Mouse (Mus musculus): ENCODE results near the gene Esr1. TPM values are rescaled to one million over a fixed set of nuclear protein-coding genes. Genes with fewer than 3 reads are reported as not detected.

Esr1 gene
- total RNA-seq, 1 experiment from 2014 or later = 19.6 TPM

- no peak for DNase-seq
Observed at GRCm38 (mm10) chr10:4993802-4994201, 382.4 kb downstream of the Esr1 start.

- no peak for DNase-seq
Observed at GRCm38 (mm10) chr10:4996592-4996991, 385.2 kb downstream of the Esr1 start.

GRCm38 (mm10) chr10:5008795-5009366, 397.5 kb downstream of the Esr1 start:
- no peak for DNase-seq

GRCm38 (mm10) chr10:5012004-5012403, 400.6 kb downstream of the Esr1 start:
- no peak for DNase-seq

- DNase-seq = no peak
Observed at GRCm38 (mm10) chr10:5014976-5015375, 403.6 kb downstream of the Esr1 start.

DNA sequence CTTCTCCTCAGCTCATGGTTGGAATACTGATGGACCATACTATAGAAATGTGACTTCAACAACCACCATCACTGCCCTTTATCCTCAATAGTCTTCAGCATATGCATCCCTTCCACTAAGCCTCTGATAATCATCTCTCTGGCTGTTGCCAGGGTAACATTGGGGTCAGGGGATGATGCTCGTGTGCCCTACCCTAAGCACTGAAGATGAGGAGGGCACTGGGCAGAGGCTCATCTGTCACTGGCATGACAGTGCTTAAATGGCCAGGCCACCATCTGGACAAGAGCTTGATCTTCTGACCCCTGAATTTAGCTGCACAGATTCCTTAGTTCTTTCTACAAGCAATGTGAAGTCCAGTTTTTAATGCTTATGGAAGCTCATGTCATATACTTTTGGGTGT, 405.8 kb downstream of the Esr1 start:
- DNase-seq = no peak

- DNase-seq = no peak
Observed at GRCm38 (mm10) chr10:5025906-5026305, 414.5 kb downstream of the Esr1 start.

DNA sequence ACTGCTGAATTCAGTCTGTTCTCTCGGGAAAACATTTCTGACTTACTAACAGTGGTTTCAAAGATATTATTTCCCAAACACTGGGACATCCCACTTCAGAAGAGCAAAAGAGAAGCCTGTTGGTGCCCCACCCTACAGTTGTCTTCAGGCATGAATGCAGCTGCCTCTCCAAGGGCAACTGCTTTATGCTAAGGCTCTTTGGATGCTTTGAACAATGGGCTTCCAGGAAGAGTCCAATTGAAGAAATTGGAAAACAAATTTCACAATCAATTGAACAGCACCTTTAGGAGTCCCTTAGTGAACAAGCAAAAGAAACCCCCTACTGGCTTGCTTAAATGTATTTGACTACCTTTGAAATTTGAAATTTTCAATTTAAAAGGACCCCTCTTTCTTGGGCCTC, 415.8 kb downstream of the Esr1 start:
- no peak for DNase-seq

DNA sequence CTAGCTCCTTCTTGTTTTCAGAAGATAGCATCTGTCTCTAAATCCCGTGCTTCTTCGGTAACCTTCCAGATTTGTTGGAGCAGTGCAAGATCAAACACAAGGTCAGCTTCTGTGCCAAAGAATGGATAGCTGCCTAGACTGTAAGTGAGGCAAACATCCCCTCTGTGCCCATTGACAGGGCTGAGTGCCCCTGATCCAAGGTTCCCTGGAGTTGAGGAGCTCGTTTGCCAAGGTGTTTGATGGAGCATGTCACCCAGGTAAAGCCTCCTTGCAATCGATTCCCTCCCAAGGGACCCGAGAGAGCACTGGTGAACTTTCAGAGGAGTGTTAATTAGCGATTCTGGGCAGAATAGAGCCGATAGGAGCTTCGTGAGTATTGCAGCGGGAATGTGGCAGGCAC, 416.9 kb downstream of the Esr1 start:
- DNase-seq = no peak

- no peak for DNase-seq
Observed at GRCm38 (mm10) chr10:5029161-5029560, 417.8 kb downstream of the Esr1 start.

GRCm38 (mm10) chr10:5029883-5030282, 418.5 kb downstream of the Esr1 start:
- DNase-seq = no peak

DNA sequence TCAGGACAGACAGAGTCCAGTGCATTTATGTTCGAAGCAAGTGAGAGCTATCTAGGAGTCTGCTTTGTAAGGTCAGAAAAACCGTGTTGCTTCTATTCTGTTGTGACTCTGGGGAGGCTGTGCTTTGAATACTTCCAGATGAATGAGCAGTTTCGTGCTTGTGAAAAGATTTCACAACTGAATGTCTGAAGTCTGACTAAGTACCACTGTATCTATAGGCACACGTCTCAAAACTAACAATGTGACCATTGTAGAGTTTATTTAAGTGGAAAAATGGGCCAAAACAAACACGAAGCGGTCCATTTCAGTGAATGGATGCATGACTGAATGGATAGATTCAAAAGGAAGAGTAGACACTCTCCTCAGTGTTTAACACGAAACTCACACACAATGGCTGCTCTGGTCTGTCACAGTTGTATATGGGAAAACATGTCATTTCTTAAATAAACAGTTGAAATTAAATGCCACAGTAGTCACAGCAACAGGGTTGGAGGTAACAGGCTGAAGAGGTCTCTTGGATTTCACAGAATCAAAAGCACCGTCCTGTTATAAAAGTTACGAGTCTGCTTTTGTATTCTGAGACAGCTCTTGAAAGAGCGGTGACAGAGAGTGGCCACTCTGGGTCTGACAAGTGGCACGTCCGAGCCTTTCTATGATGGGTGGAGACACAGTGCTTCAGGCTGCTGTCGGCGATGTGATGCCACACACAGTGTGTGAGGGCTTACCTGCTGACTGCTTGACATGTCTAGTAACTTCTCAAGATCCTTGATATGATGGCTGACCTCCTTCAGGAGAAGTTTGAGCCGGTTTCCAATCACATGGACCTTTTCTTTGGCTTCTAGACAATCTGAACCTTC, 421.0 kb downstream of the Esr1 start:
- DNase-seq = no peak

- no peak for DNase-seq
Observed at GRCm38 (mm10) chr10:5041254-5041653, 429.9 kb downstream of the Esr1 start.

DNA sequence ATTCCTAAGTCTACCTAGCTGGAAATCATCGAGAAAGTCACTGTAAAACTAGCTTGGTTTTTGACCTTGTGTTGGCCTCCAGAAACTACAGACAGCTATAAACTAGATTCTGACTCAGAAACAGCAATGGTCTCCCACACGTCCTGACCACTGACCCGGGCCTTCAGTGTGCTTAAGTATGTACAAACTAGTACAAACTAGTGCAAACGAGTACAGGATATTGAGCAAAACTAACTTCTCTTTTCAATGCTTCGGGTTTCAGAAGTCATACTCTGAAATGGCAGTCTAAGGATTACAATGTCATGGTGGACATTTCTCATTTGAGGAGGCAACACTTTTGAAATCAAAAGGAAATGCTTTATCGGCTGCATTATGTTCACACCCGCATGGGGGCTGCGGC, 433.1 kb downstream of the Esr1 start:
- no peak for DNase-seq

- DNase-seq = no peak
Observed at GRCm38 (mm10) chr10:5045213-5045612, 433.8 kb downstream of the Esr1 start.

GRCm38 (mm10) chr10:5045671-5046070, 434.3 kb downstream of the Esr1 start:
- DNase-seq = no peak

Other genes with a start within 250 kb of the Esr1 start
- gene Zbtb2, start 223.5 kb upstream of the Esr1 start, total RNA-seq (2021) = 11.7 and 12.3 TPM in 2 replicates
- gene Rmnd1, start 179.2 kb upstream of the Esr1 start, total RNA-seq (2021) = 51.2 and 57.0 TPM in 2 replicates
- gene Armt1, start 179.1 kb upstream of the Esr1 start, total RNA-seq (2021) = 15.7 and 20.1 TPM in 2 replicates
- 0.11 and 0.38 TPM in 2 replicates for gene Ccdc170, start 129.1 kb upstream of the Esr1 start, total RNA-seq (2021)